Mouse (Mus musculus) stomach, embryonic 16.5 days (tissue): ENCODE measurements at regions not wholly inside any gene's neighbourhood (a gene's known extent, or its start where the extent isn't known, plus 50 kb on each side); places are given as distances from the start of the nearest gene placed in this dataset.
"Not testable (repeated sequence)": the region's sequence is repeated elsewhere in the genome, so short reads cannot be mapped to it uniquely, and the experiment has no call there.

Source experiments
- ATAC-seq: fragments of 200-750 bp; cut with Nextera tagmentation; 2 replicates; pipeline ENCODE4 v1.8.0; 2017; ENCODE audit warnings: moderate number of reproducible peaks, moderate TSS enrichment; ENCODE audit not compliant: insufficient read depth, low FRiP score
- H3K27ac ChIP-seq: fragments of 300-500 bp; sonication (generic); 2 replicates; pipeline ENCODE4 v1.5.1; 2014; ENCODE audit warnings: low read length
- H3K27me3 ChIP-seq: fragments of 300-500 bp; sonication (generic); 2 replicates; pipeline ENCODE4 v1.6.1; 2014; ENCODE audit warnings: low read length, control low read depth, mixed read lengths; ENCODE audit not compliant: control insufficient read depth, insufficient read depth
- H3K36me3 ChIP-seq: fragments of 300-500 bp; sonication (generic); 2 replicates; pipeline ENCODE4 v1.6.1; 2014; ENCODE audit warnings: low read length; ENCODE audit not compliant: control insufficient read depth, insufficient read depth
- H3K4me1 ChIP-seq: fragments of 300-500 bp; sonication (generic); 2 replicates; pipeline ENCODE4 v1.6.1; 2014; ENCODE audit warnings: low read length, control low read depth, mixed read lengths; ENCODE audit not compliant: control insufficient read depth, insufficient read depth
- H3K4me2 ChIP-seq: fragments of 300-500 bp; sonication (generic); 2 replicates; pipeline ENCODE4 v1.6.1; 2014; ENCODE audit warnings: low read depth, low read length, mixed read lengths
- H3K4me3 ChIP-seq: fragments of 300-500 bp; sonication (generic); replicated peaks from 2 replicates; pipeline ENCODE4 v1.5.1; 2014; ENCODE audit warnings: mild to moderate bottlenecking, low read length
- H3K9ac ChIP-seq: fragments of 300-500 bp; sonication (generic); 2 replicates; pipeline ENCODE4 v1.6.1; 2014; ENCODE audit warnings: low read length
- H3K9me3 ChIP-seq: fragments of 300-500 bp; sonication (generic); replicated peaks from 2 replicates; pipeline ENCODE4 v1.6.1; 2016; ENCODE audit warnings: low read length, control low read depth; ENCODE audit not compliant: control insufficient read depth
- WGBS: fragments of 180-500 bp; shearing (Covaris S2); extraction: QIAGEN DNeasy Blood & Tissue Kit; methylation state at CpG from one replicate; pipeline ENCODE4 v1.1.7; 2014; 5-methylcytosine and 5-hydroxymethylcytosine counted together

DNA sequence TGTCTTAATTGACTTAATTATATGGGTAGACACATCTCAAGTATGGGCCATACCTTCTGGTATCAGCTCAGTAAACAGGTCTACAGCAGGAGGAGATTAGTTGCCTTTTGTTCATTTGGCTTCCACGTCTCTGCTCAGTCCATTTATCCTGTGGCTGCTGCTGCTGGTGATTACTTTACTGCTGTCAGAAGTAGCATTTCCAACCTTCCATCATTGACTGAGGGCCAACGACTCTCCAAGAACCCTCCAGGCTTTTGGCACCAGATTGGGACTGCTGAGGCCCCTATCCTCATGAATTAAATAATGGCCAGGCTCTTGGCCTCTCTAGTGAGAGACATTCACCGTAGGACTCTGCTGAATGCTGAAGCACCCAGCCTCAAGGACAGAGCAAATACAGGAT lies 303.0 kb downstream of the Gm11232 start:
- no peak overlapping the region for H3K4me3 ChIP-seq
- H3K27me3 ChIP-seq: no peaks in the 10 kb centered on the region
- peaks cover 3% of the 10 kb centered on the region; the same call in 1 of the 2 replicates for H3K4me1 ChIP-seq
- H3K4me2 ChIP-seq: no peak overlapping the region
- H3K9ac ChIP-seq: no peak overlapping the region
- no peak for ATAC-seq
- H3K9me3 ChIP-seq: no peaks in the 10 kb centered on the region
- no peaks in the 10 kb centered on the region for H3K36me3 ChIP-seq
- 40% methylated on average over 3 of the region's 3 CpGs for WGBS
- H3K27ac ChIP-seq: no peak overlapping the region

DNA sequence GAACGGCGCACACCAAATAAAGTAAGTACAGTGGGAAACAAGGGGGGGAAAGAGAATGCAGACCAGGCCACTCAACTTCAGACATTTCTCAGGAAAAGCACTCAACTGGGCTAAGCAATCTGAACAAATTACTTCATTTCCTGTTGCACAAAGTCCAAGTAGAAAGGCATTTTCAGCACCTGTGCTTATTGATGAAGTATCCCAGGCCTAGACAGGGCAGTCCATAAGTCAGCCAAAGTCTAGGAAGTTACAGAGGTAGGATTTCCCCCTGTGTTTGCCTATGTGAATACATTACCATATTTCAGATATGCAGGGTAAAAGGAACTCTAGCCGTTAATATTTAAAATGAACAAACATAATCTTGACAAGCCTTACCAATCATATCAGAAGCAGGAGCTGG lies 304.3 kb downstream of the Gm11232 start:
- Histone ChIP-seq H3K9ac (no peak overlapping the region), H3K4me2 (no peak overlapping the region), H3K36me3 (no peaks in the 10 kb centered on the region), H3K9me3 (no peaks in the 10 kb centered on the region), H3K27ac (no peak overlapping the region), H3K4me3 (no peak overlapping the region), H3K27me3 (no peaks in the 10 kb centered on the region), H3K4me1 (peaks cover 3% of the 10 kb centered on the region; the same call in 1 of the 2 replicates)
- WGBS: 50% methylated on average over 3 of the region's 3 CpGs
- no peak for ATAC-seq

DNA sequence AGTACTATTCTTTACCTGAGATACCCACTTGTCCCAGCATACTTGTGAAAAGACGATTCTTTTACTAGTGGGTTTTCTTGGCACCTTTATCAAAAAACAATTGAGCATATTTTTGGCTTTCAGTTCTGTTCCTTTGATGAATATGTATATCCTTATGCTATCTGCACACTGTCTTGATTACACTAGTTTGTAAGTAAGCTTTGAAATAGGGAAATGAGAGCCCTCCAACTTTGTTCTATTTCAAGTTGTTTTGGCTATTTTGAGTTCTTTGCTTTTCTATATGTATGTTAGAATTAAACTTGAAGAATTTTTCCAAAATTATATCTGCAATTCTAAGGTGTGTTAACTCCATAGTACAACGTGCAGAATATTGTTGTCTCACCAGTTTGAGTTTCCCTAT lies 311.3 kb downstream of the Gm11232 start:
- Histone ChIP-seq H3K4me1 (no peaks in the 10 kb centered on the region), H3K9me3 (no peaks in the 10 kb centered on the region), H3K4me2 (no peak overlapping the region), H3K9ac (no peak overlapping the region), H3K27me3 (no peaks in the 10 kb centered on the region), H3K36me3 (no peaks in the 10 kb centered on the region), H3K27ac (no peak overlapping the region), H3K4me3 (no peak overlapping the region)
- no peak for ATAC-seq
- WGBS: 89% methylated on average over 2 of the region's 2 CpGs

DNA sequence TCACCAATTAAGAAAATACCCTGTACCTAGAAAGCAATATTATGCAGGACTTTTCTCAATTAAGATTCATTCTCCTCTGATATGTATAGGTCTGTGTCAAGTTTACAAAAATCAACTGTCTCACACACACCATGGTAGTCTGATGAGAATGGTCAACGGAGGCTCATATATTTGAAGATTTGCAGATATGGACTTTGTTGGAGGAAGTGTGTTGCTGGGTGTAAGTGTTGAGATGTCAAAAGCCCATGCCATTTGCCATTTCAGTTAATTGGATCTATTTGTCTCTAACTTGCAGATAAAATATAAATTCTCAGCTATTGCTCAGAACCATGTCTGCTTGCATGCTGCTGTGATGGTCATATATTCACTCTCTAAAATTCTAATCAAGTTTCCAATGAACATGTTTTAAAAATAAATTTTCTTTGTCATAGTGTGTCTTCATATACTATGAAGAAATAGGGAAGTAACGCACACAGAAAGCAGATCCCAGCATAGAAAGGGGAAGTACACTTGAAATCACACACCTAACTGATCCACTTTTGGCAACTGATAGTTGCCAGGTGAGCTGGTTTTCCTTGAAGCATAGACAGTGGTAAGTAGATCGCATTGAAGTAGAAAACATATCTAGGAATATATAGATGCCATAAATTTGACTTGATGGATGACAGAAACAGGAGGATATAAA lies 326.4 kb downstream of the Gm11232 start:
- Histone ChIP-seq H3K9ac (no peak overlapping the region), H3K4me3 (no peak overlapping the region), H3K4me1 (no peaks in the 10 kb centered on the region), H3K27ac (no peak overlapping the region), H3K9me3 (no peaks in the 10 kb centered on the region), H3K27me3 (no peaks in the 10 kb centered on the region), H3K36me3 (no peaks in the 10 kb centered on the region), H3K4me2 (no peak overlapping the region)
- WGBS: 89% methylated on average over 3 of the region's 3 CpGs
- no peak for ATAC-seq

DNA sequence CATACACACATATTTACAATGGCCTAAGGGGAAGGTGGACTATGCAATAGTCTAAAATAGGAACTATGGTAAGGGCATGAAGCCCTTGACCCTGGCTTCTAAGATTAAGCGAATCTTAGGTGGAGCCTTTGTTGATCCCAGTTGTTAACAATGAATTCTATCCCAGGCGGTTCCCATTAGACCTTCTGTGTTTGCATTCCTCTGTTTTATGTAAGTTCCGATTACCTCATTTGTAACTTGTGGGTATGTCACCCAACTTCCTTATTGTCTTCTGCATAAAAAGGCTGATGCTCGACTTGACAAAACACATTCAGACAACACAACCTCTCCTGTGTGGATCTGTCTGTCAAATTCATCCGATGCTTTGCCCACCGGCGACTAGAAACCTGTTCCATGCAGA lies 335.6 kb downstream of the Gm11232 start:
- H3K4me3 ChIP-seq, H3K4me1 ChIP-seq, H3K4me2 ChIP-seq, H3K36me3 ChIP-seq, H3K9ac ChIP-seq, ATAC-seq, H3K27ac ChIP-seq, H3K9me3 ChIP-seq, H3K27me3 ChIP-seq: not testable (repeated sequence)
- 87% methylated on average over 7 of the region's 7 CpGs for WGBS

DNA sequence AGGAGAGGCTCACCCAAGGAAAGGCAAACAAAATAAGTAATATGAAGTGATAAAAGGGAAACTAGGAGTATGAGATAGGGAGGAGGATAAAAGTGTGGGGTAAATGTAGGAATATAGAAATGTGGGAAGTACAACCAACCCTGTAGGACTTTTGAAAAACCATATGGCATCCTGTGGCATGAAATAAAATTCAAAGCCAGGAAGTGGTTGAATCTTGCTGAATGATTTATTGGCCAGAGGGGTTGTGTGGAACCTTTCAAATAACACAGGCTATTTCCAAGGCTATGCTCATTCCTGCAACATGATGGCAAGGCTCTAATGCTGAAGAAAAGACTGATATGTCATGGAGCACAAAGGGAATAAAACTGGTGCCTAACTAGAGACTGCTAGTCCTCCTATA lies 347.9 kb downstream of the Gm11232 start:
- Histone ChIP-seq H3K4me2 (no peak overlapping the region), H3K27me3 (no peaks in the 10 kb centered on the region), H3K4me3 (no peak overlapping the region), H3K27ac (no peak overlapping the region), H3K36me3 (no peaks in the 10 kb centered on the region), H3K9me3 (no peaks in the 10 kb centered on the region), H3K4me1 (no peaks in the 10 kb centered on the region), H3K9ac (no peak overlapping the region)
- ATAC-seq: no peak

DNA sequence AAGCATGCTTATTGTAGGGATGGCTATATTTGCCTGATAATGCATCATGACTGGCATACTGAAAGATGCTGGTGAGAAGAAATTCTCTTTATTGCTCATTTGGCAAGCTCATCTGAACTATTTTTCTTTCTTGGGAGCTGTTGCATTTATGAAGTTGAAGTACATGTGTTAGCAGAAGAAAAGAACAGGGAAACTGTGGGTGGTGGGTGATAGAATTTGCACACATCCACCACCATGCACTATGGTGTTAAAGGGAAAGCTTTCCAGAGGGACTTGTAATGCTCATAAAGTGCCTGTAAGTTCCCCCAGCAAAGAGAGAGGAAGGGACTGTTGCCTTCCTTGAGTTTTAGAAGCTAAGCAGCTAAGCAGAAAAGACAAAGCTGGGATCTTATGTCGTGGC lies 367.3 kb downstream of the Gm11232 start:
- Histone ChIP-seq H3K36me3 (no peaks in the 10 kb centered on the region), H3K27ac (no peak overlapping the region), H3K27me3 (no peaks in the 10 kb centered on the region), H3K4me1 (no peaks in the 10 kb centered on the region), H3K4me2 (no peak overlapping the region), H3K9me3 (no peaks in the 10 kb centered on the region), H3K9ac (no peak overlapping the region), H3K4me3 (no peak overlapping the region)
- ATAC-seq: no peak
- WGBS: 71% methylated on average over 1 of the region's 1 CpGs

DNA sequence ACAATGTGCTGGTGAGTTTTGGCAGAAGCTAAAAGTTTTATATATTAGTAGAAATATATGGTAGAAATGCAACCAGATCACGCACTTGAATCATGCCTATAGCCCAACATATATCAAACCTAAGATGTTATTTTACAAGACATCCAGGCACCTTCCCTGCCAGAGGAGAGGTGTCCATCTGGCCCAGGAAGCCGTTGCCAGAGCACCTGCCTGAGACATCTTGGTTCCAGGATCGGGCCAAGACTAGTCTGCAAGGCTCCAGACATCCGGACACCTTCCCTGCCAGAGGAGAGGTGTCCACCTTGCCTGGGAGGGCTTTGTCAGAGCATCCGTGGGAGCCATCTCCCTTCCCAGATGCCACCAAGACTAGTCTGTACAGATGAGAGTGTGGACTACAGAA lies 388.5 kb downstream of the Gm11232 start:
- Histone ChIP-seq H3K9ac (no peak overlapping the region), H3K36me3 (no peaks in the 10 kb centered on the region), H3K4me1 (no peaks in the 10 kb centered on the region), H3K4me3 (no peak overlapping the region), H3K4me2 (no peak overlapping the region), H3K27me3 (no peaks in the 10 kb centered on the region), H3K27ac (no peak overlapping the region), H3K9me3 (no peaks in the 10 kb centered on the region)
- ATAC-seq: no peak
- WGBS: 93% methylated on average over 5 of the region's 5 CpGs

DNA sequence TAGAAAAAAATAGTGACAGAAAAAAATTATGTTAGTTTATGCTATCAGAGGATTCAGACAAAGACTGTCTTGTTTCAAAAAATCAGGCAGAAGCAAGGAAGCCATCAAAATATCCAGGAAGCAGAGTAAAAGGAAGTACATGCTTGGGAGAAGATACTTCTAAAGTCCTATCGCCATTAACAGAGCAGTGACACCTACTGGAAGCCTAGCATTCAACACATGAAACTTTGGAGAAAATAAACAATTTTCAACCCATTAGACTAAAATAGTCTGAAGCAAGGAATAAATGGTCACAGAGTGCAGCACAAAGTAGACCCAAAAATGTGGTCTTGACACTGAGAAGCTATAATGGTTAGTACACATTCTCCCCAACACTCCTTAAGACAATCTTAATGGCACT lies 394.0 kb downstream of the Gm11232 start:
- no peak overlapping the region for H3K4me2 ChIP-seq
- H3K9me3 ChIP-seq: no peaks in the 10 kb centered on the region
- ATAC-seq: no peak
- no peak overlapping the region for H3K9ac ChIP-seq
- 67% methylated on average over 1 of the region's 1 CpGs for WGBS
- H3K4me3 ChIP-seq: no peak overlapping the region
- H3K27me3 ChIP-seq: no peaks in the 10 kb centered on the region
- no peak overlapping the region for H3K27ac ChIP-seq
- H3K4me1 ChIP-seq: no peaks in the 10 kb centered on the region
- no peaks in the 10 kb centered on the region for H3K36me3 ChIP-seq

DNA sequence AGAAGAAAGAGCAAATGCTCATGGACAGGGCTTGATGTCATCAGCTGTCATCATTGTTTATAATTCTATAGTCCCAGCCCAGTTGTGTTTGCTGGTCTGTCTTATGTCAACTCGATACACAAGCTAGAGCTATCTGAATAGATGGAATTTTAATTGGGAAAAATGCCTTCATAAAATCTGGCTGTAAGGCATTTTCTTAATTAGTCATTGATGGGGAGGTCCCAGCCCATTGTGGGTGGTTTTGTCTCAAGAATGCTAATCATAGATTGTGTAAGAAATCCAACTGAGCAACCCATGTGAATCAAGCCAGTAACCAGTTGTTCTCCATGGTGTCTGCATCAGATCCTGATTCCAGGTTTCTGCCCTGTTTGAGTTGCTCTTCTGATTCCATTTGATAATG lies 400.1 kb downstream of the Gm11232 start:
- no peaks in the 10 kb centered on the region for H3K27me3 ChIP-seq
- H3K36me3 ChIP-seq: no peaks in the 10 kb centered on the region
- H3K27ac ChIP-seq: no peak overlapping the region
- no peak for ATAC-seq
- H3K9me3 ChIP-seq: no peaks in the 10 kb centered on the region
- H3K4me3 ChIP-seq: no peak overlapping the region
- no peaks in the 10 kb centered on the region for H3K4me1 ChIP-seq
- 48% methylated on average over 1 of the region's 1 CpGs for WGBS
- no peak overlapping the region for H3K4me2 ChIP-seq
- no peak overlapping the region for H3K9ac ChIP-seq
